Mouse (Mus musculus) cerebellum, postnatal 25 days (tissue): ENCODE results near the gene Nppc.
A peak's percentile ranks its signal among the peaks of the same experiment; 100 is the strongest.

Source experiments
- DNase-seq, 2 experiments: peaks; one replicate each; pipeline ENCODE4 v3.0.0; 2021; ENCODE audit warnings: mixed read lengths in 2 of 2

Nppc gene

GRCm38 (mm10) chr1:86650272-86650671 lies 20.1 kb downstream of the Nppc start:
- DNase-seq: peak; percentile 82 to 87

GRCm38 (mm10) chr1:86647517-86647916 lies 22.9 kb downstream of the Nppc start:
- DNase-seq: no peak

- DNase-seq: no peak
Measured at GRCm38 (mm10) chr1:86643101-86643809, 27.1 kb downstream of the Nppc start.

GRCm38 (mm10) chr1:86634751-86635359 lies 35.5 kb downstream of the Nppc start:
- DNase-seq: peak in 1 of 2 experiments; percentile 21

- no peak for DNase-seq
Measured at GRCm38 (mm10) chr1:86633840-86634750, 36.3 kb downstream of the Nppc start.

- no peak for DNase-seq
Measured at GRCm38 (mm10) chr1:86633434-86633833, 36.9 kb downstream of the Nppc start.

GRCm38 (mm10) chr1:86632732-86633380 lies 37.5 kb downstream of the Nppc start:
- no peak for DNase-seq

GRCm38 (mm10) chr1:86630527-86630926 lies 39.8 kb downstream of the Nppc start:
- DNase-seq: no peak

- DNase-seq: no peak
Measured at GRCm38 (mm10) chr1:86629936-86630335, 40.4 kb downstream of the Nppc start.

GRCm38 (mm10) chr1:86628270-86628669 lies 42.1 kb downstream of the Nppc start:
- DNase-seq: no peak

GRCm38 (mm10) chr1:86623001-86624000 lies 47.1 kb downstream of the Nppc start:
- DNase-seq: no peak

- no peak for DNase-seq
Measured at GRCm38 (mm10) chr1:86622296-86622695, 48.1 kb downstream of the Nppc start.

GRCm38 (mm10) chr1:86618454-86619125 lies 51.8 kb downstream of the Nppc start:
- DNase-seq: peak; percentile 48 to 78
